Mouse (Mus musculus) testis, adult 2 months (tissue): ENCODE data around the gene Kmt5a.

Experiments used
- CTCF ChIP-seq: fragments of 200-500 bp; IDR thresholded peaks from 2 replicates; pipeline ENCODE4 v1.5.1; 2012; ENCODE audit warnings: low read depth, mild to moderate bottlenecking, inconsistent platforms, low read length, moderate library complexity; ENCODE audit not compliant: control insufficient read depth, insufficient read depth, insufficient replicate concordance
- POLR2A ChIP-seq: fragments of 200-500 bp; IDR thresholded peaks from 2 replicates; pipeline ENCODE4 v1.6.1; 2012; ENCODE audit warnings: low read depth, mild to moderate bottlenecking, inconsistent platforms, low read length, moderate library complexity; ENCODE audit not compliant: control insufficient read depth

GRCm38 (mm10) chr5:124499001-124499400 lies 59.3 kb downstream of the Kmt5a start:
- no peak for TF ChIP-seq CTCF
- TF ChIP-seq POLR2A: no peak
